Mouse (Mus musculus) liver, embryonic 14.5 days (tissue): ENCODE data around the gene Aagab. TPM values are rescaled to one million over a fixed set of nuclear protein-coding genes. Genes with fewer than 3 reads are reported as not detected.

Source experiments
- ATAC-seq: fragments of 200-750 bp; cut with Nextera tagmentation; 2 replicates; pipeline ENCODE4 v1.8.0; 2017; ENCODE audit warnings: moderate number of reproducible peaks, mild to moderate bottlenecking, moderate library complexity; ENCODE audit not compliant: insufficient read depth
- DNase-seq, 3 experiments: peaks; one replicate each; pipeline ENCODE4 v3.0.0-alpha.2; 2012 to 2013; ENCODE audit warnings: low read depth in 3 of 3, low spot score in 3 of 3
- H3K27ac ChIP-seq: fragments of 300-500 bp; sonication (generic); 2 replicates; pipeline ENCODE4 v1.5.1; 2014; ENCODE audit warnings: moderate library complexity, mild to moderate bottlenecking, control low read depth, inconsistent platforms
- H3K27me3 ChIP-seq: fragments of 300-500 bp; sonication (generic); 2 replicates; pipeline ENCODE4 v1.6.1; 2014; ENCODE audit warnings: mild to moderate bottlenecking, low read length, moderate library complexity; ENCODE audit not compliant: control insufficient read depth, insufficient read depth
- H3K36me3 ChIP-seq: fragments of 300-500 bp; sonication (generic); replicated peaks from 2 replicates; pipeline ENCODE4 v1.6.1; 2014; ENCODE audit warnings: low read depth; ENCODE audit not compliant: control insufficient read depth, insufficient read depth
- H3K4me1 ChIP-seq, 2 experiments: fragments of 200-500 bp in 1 of 2; fragments of 300-500 bp in 1 of 2; sonication (generic) in 1 of 2; replicated peaks; 2 replicates each; pipeline ENCODE4 v1.6.1; 2012 to 2014; ENCODE audit warnings: antibody characterized with exemption in 1 of 2, inconsistent platforms in 1 of 2, low read length in 1 of 2; ENCODE audit not compliant: control insufficient read depth in 2 of 2, insufficient read depth in 2 of 2
- H3K4me2 ChIP-seq: fragments of 300-500 bp; sonication (generic); 2 replicates; pipeline ENCODE4 v1.6.1; 2014; ENCODE audit warnings: low read depth, mild to moderate bottlenecking, control low read depth, moderate library complexity
- H3K4me3 ChIP-seq, 2 experiments: fragments of 200-500 bp in 1 of 2; fragments of 300-500 bp in 1 of 2; sonication (generic) in 1 of 2; 2 replicates each; pipeline ENCODE4 v1.5.1; 2012 to 2014; ENCODE audit warnings: low read depth in 2 of 2, low read length in 2 of 2, mild to moderate bottlenecking in 2 of 2, control low read depth in 1 of 2, inconsistent platforms in 1 of 2, moderate library complexity in 1 of 2; ENCODE audit not compliant: insufficient read depth in 1 of 2
- H3K9ac ChIP-seq: fragments of 300-500 bp; sonication (generic); replicated peaks from 2 replicates; pipeline ENCODE4 v1.6.1; 2014; ENCODE audit warnings: mild to moderate bottlenecking, control low read depth, moderate library complexity
- H3K9me3 ChIP-seq: fragments of 300-500 bp; sonication (generic); 2 replicates; pipeline ENCODE4 v1.6.1; 2016; ENCODE audit warnings: low read length, mixed read lengths; ENCODE audit not compliant: control insufficient read depth
- CTCF ChIP-seq: IDR thresholded peaks from 2 replicates; pipeline ENCODE4 v1.5.1; 2016; ENCODE audit warnings: antibody characterized with exemption, low read depth, control low read depth
- EP300 ChIP-seq: IDR thresholded peaks from 2 replicates; pipeline ENCODE4 v1.6.1; 2016; ENCODE audit warnings: antibody characterized with exemption, low read depth
- WGBS: fragments of 180-500 bp; shearing (Covaris S2); extraction: QIAGEN DNeasy Blood & Tissue Kit; methylation state at CpG from one replicate; pipeline ENCODE4 v1.1.7; 2014; ENCODE audit not compliant: insufficient replicate concordance; 5-methylcytosine and 5-hydroxymethylcytosine counted together
- polyA plus RNA-seq, 2 experiments: library from polyadenylated mRNA; depleted of rRNA in 1 of 2; stranded (reverse) in 1 of 2; unstranded in 1 of 2; fragments of >200 nt; fragmentation: Nextera tagmentation in 1 of 2; extraction: Ambion mirVana in 1 of 2; gene quantifications; 2 replicates each; pipeline versions ENCODE4 v1.2.1 to v1.2.3; 2012 to 2014

The Aagab gene
- polyA plus RNA-seq (2012; rRNA removed) (4.8 and 6.9 TPM in 2 replicates), polyA plus RNA-seq (2014; fragmentation: Nextera tagmentation; extraction: Ambion mirVana) (15.0 and 16.7 TPM in 2 replicates)

- Histone ChIP-seq H3K4me2 (peak within 1 kb of the TSS; percentile 92), H3K4me1 (peaks cover 11% of the 10 kb centered on the region in 2 experiments), H3K36me3 (no peaks in the 10 kb centered on the region), H3K9me3 (no peaks in the 10 kb centered on the region), H3K9ac (peak within 1 kb of the TSS; percentile 85), H3K27me3 (no peaks in the 10 kb centered on the region), H3K4me3 (peak within 1 kb of the TSS; percentile 86 to 95), H3K27ac (peak within 1 kb of the TSS; percentile 36)
- under 1% methylated on average over 58 of the region's 70 CpGs for WGBS
- ATAC-seq (peak; percentile 100), DNase-seq (peak; percentile 89 to 92 (median 89))
- TF ChIP-seq CTCF (peak; percentile 30; the same call in 1 of the 2 replicates), EP300 (0 out of 2 replicates have a peak, but pooled peaks have one; percentile 9)
Measured at GRCm38 (mm10) chr9:63602043-63602939, at the start of gene Aagab, which contains the start of gene Iqch. Aagab (plus strand) TSS chr9:63602660. Iqch (minus strand) TSS chr9:63602493.

DNA sequence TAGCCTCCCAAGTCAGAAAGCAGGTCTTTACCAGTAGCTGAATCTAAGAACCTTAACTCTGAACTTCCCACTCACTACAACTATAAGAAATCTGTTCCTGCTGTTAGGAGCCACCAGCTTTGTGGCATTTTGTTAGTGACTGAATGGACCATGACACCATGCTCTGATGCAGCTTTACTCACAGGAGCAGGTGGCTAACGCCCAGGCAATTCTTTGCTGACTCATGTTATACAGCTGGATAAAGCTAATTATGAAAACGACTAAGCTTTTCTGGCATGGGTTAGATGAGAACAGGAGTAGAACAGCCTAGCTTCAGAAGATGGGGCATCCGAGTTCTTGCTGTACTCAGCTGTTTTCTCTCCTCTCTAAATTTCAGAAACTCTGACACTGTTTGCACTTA, 48.8 kb upstream of the Aagab start:
- WGBS: 34% methylated on average over 3 of the region's 3 CpGs
- ATAC-seq: no peak
- Histone ChIP-seq H3K36me3 (no peaks in the 10 kb centered on the region), H3K27me3 (no peaks in the 10 kb centered on the region), H3K27ac (no peak overlapping the region), H3K4me1 (no peaks in the 10 kb centered on the region; a peak in 1 of 4 replicates), H3K4me3 (no peak overlapping the region), H3K9me3 (no peaks in the 10 kb centered on the region), H3K4me2 (no peak overlapping the region), H3K9ac (no peak overlapping the region)
- DNase-seq: no peak
- TF ChIP-seq CTCF: no peak
- no peak for TF ChIP-seq EP300

GRCm38 (mm10) chr9:63555460-63555990, 46.9 kb upstream of the Aagab start:
- H3K27ac ChIP-seq: no peak overlapping the region
- H3K9me3 ChIP-seq: no peaks in the 10 kb centered on the region
- ATAC-seq (no peak), DNase-seq (no peak)
- H3K27me3 ChIP-seq: no peaks in the 10 kb centered on the region
- 49% methylated on average over 3 of the region's 3 CpGs for WGBS
- H3K4me1 ChIP-seq: no peaks in the 10 kb centered on the region
- no peak overlapping the region for H3K9ac ChIP-seq
- no peak for TF ChIP-seq CTCF
- no peak for TF ChIP-seq EP300
- H3K4me3 ChIP-seq: no peak overlapping the region
- H3K36me3 ChIP-seq: no peaks in the 10 kb centered on the region
- no peak overlapping the region for H3K4me2 ChIP-seq

DNA sequence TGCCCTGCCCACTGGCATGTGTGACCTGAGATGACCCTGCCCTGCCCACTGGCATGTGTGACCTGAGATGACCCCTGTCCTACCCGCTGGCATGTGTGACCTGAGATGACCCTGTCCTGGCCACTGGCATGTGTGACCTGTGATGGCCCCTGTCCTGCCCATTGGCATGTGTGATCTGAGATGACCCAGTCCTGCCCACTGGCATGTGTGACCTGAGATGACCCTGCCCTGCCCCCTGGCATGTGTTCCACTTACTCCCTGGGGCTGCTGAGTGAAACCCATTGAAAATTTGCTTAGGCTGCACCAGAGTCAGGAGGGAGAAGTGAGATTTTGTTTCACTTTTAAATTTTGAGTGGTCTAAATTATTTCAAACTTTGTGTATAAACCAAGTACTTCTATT, 46.1 kb upstream of the Aagab start:
- Histone ChIP-seq H3K27ac (no peak overlapping the region), H3K4me1 (no peaks in the 10 kb centered on the region), H3K4me3 (no peak overlapping the region), H3K9me3 (no peaks in the 10 kb centered on the region), H3K9ac (no peak overlapping the region), H3K36me3 (no peaks in the 10 kb centered on the region), H3K27me3 (no peaks in the 10 kb centered on the region), H3K4me2 (no peak overlapping the region)
- 72% methylated on average over 1 of the region's 1 CpGs for WGBS
- ATAC-seq (no peak), DNase-seq (no peak)
- TF ChIP-seq EP300 (no peak), CTCF (no peak)

- no peak overlapping the region for H3K27ac ChIP-seq
- no peaks in the 10 kb centered on the region for H3K4me1 ChIP-seq
- no peak overlapping the region for H3K9ac ChIP-seq
- 64% methylated on average over 8 of the region's 8 CpGs for WGBS
- no peak for TF ChIP-seq EP300
- no peak for TF ChIP-seq CTCF
- no peak overlapping the region for H3K4me2 ChIP-seq
- no peak overlapping the region for H3K4me3 ChIP-seq
- no peak for ATAC-seq
- no peak for DNase-seq
- H3K27me3 ChIP-seq: no peaks in the 10 kb centered on the region
- H3K9me3 ChIP-seq: no peaks in the 10 kb centered on the region
- H3K36me3 ChIP-seq: no peaks in the 10 kb centered on the region
Measured at GRCm38 (mm10) chr9:63556933-63557332, 45.5 kb upstream of the Aagab start.
